Mouse (Mus musculus): Measurements from ENCODE around the gene Tank.
A peak's percentile ranks its signal among the peaks of the same experiment; 100 is the strongest.

Gene Tank

GRCm38 (mm10) chr2:61580555-61581080 is 2.2 kb downstream of the Tank start:
- no peak for DNase-seq

- DNase-seq: no peak
These were observed 4.4 kb downstream of the Tank start for GRCm38 (mm10) chr2:61582578-61583315.

- no peak for DNase-seq
These were observed 7.1 kb downstream of the Tank start for GRCm38 (mm10) chr2:61585447-61585846.

- DNase-seq: no peak
These were observed 7.8 kb downstream of the Tank start for GRCm38 (mm10) chr2:61586166-61586565.

GRCm38 (mm10) chr2:61590751-61591150 is 12.4 kb downstream of the Tank start:
- DNase-seq: no peak

GRCm38 (mm10) chr2:61592095-61592494 is 13.7 kb downstream of the Tank start:
- no peak for DNase-seq

GRCm38 (mm10) chr2:61592699-61593029 is 14.3 kb downstream of the Tank start:
- DNase-seq: no peak

- DNase-seq: peak; percentile 94 to 96
These were observed 14.8 kb downstream of the Tank start for GRCm38 (mm10) chr2:61593030-61593811.

- no peak for DNase-seq
These were observed 15.5 kb downstream of the Tank start for GRCm38 (mm10) chr2:61593871-61594304.

GRCm38 (mm10) chr2:61599730-61600129 is 21.3 kb downstream of the Tank start:
- DNase-seq: no peak

GRCm38 (mm10) chr2:61603461-61603860 is 25.1 kb downstream of the Tank start:
- no peak for DNase-seq

- DNase-seq: no peak
These were observed 28.6 kb downstream of the Tank start for GRCm38 (mm10) chr2:61606942-61607341.

GRCm38 (mm10) chr2:61623996-61624395 is 45.6 kb downstream of the Tank start:
- DNase-seq: no peak

GRCm38 (mm10) chr2:61630864-61631555 is 52.6 kb downstream of the Tank start:
- no peak for DNase-seq

- DNase-seq: no peak
These were observed 56.7 kb downstream of the Tank start for GRCm38 (mm10) chr2:61635099-61635498.

GRCm38 (mm10) chr2:61638182-61638581 is 59.8 kb downstream of the Tank start:
- no peak for DNase-seq

- DNase-seq: peak in 1 of 2 experiments; percentile 41
These were observed 64.3 kb downstream of the Tank start for GRCm38 (mm10) chr2:61642452-61643368.

GRCm38 (mm10) chr2:61651206-61651605 is 72.8 kb downstream of the Tank start:
- no peak for DNase-seq

GRCm38 (mm10) chr2:61651640-61652039 is 73.3 kb downstream of the Tank start:
- no peak for DNase-seq

- no peak for DNase-seq
These were observed 76.6 kb downstream of the Tank start for GRCm38 (mm10) chr2:61655046-61655381.

- no peak for DNase-seq
These were observed 77.2 kb downstream of the Tank start for GRCm38 (mm10) chr2:61655382-61656281.

Data from lung, adult 18-20 months (tissue).